Mouse (Mus musculus) ZHBTc4 (cell line): ENCODE data around the gene C130032M10Rik.
"Not testable (repeated sequence)": the region's sequence is repeated elsewhere in the genome, so short reads cannot be mapped to it uniquely, and the experiment has no call there.

Experiments used
- DNase-seq: peaks from one replicate; pipeline ENCODE4 v3.0.0-alpha.2; 2011; ENCODE audit warnings: low read depth, low spot score

The C130032M10Rik gene

DNA sequence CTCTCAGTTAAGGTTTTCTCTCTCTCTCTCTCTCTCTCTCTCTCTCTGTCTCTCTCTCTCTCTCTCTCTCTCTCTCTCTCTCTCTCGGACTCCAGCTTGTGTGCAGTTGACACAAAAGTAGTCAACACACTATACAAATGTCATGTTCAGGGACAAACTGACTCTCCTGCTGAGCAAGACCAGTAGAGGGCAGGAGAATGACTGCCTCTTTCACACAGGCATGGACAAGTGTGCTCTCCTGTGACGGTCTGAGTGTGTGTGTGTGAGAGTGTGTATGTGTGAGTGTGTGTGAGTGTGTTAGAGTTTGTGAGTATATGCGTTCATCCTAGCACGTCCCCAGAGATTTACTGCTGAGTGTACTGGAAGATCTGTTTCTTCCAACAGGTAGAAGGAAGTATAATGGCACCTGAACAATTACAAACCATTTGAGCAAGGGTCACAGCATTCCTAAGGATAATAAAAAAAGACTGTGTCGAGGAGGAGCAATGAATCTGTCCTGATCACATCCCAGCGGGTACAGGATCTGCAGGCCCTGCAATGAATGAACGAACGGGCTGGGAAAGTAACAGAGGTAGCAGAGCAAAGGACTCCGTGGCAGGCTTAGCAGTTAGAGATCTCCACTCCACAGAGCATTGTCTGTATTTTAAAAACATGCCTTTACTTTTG is 3.4 kb downstream of the C130032M10Rik start:
- peak; percentile 21 for DNase-seq

DNA sequence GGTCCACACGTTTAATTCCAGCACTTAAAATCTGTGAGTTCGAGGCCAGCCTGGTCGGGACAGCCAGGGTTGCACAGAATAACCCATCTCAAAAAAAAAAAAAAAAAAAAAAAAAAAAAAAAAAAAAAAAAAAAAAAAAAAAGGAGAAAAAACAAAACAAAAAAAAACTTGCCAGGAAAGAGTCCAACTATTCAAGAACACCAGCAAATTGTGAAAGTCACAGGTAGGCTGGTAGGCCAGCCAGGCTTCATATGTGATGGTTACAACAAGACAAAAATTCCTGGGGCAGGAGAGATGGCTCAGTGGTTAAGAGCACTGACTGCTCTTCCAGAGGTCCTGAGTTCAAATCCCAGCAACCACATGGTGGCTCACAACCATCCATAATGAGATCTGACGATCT is 5.0 kb downstream of the C130032M10Rik start:
- DNase-seq, result not testable (repeated sequence)

DNA sequence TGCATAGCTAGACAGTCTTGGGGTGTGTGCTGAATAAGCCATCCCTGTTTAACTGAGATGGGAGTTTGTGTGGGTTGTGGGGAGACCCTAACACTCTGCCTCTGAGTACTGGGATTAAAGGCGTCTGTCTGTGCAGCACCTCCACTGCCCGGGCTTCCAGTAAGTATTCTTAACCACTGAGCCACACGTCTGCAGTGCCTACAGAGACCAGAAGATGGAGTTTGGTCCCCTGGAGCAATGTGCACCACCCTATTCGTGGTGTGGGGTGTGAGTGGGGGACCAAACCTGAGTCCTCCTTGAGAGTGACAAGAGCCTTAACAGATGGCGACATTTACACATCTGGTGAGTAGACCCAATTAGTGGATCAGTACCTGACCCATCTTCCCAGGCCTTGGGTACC is 6.5 kb downstream of the C130032M10Rik start:
- DNase-seq, result peak; percentile 50

GRCm38 (mm10) chr9:114522501-114522900 is 7.0 kb downstream of the C130032M10Rik start:
- DNase-seq, result no peak

- peak; percentile 76 for DNase-seq
These were observed 9.7 kb downstream of the C130032M10Rik start for GRCm38 (mm10) chr9:114525073-114525633.

DNA sequence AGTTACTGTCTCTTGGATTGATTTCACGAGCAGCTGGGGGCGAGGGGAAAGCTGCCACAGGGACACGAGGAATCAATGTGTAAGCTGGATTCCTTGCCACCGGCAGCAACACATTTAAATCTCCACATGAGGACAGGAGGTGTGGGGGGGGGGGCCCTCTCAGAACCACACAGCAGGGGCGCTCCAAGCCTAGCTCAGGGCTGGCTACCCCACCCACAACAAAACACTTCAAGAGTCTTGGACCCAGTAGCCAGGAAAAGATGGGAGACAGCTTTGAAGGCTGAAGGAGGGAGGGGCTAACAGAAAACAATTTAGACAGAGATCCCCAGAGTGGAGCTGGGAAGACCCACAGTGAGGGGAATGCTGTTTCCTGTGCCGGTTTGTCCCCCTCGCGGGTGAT is 10.4 kb downstream of the C130032M10Rik start:
- DNase-seq, result peak; percentile 84

GRCm38 (mm10) chr9:114526581-114526980 is 11.1 kb downstream of the C130032M10Rik start:
- peak; percentile 64 for DNase-seq

- DNase-seq, result peak; percentile 94
These were observed 11.6 kb downstream of the C130032M10Rik start for GRCm38 (mm10) chr9:114527085-114527484.

- peak; percentile 98 for DNase-seq
These were observed 12.6 kb downstream of the C130032M10Rik start for GRCm38 (mm10) chr9:114527992-114528679.

GRCm38 (mm10) chr9:114528680-114529048 is 13.2 kb downstream of the C130032M10Rik start:
- no peak for DNase-seq

DNA sequence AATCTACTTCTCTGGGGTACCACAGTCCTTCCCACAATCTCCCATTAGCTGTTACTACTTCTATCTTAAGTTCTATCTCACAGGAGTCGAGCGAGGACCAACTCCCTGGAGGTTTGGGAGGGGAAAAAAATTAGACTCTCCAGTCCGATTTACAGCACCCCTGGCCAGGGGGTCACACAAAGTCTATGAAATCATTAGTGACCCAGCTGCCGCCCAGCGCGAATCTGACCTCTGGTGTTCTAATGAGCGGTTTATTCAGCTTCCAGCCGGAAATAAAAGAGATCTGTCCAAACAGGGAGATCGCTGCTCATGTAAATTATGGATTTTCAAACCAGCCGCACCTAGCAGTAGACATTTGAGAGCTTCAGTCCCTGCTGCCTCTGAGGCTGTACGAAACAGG is 15.8 kb downstream of the C130032M10Rik start:
- DNase-seq, result no peak

DNA sequence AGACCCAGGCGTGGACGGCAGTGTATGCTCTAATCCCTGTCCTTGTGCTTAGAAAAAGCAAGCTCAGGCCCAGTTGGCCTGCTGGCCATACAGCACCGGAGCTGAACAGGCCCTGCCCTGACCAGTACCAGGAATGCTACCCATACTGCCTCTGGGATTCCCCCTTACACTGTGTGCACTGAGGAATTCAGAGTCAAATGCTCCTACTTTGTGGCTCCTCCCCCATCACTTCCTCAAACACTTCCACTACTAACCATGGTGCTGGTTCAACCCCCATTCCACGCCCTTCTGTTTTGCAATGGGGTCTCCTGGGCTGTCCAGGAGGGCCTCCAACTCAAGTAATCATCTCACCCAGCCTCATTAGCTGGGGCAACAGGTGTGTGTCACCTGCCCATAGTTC is 18.4 kb downstream of the C130032M10Rik start:
- DNase-seq, result peak; percentile 89

DNA sequence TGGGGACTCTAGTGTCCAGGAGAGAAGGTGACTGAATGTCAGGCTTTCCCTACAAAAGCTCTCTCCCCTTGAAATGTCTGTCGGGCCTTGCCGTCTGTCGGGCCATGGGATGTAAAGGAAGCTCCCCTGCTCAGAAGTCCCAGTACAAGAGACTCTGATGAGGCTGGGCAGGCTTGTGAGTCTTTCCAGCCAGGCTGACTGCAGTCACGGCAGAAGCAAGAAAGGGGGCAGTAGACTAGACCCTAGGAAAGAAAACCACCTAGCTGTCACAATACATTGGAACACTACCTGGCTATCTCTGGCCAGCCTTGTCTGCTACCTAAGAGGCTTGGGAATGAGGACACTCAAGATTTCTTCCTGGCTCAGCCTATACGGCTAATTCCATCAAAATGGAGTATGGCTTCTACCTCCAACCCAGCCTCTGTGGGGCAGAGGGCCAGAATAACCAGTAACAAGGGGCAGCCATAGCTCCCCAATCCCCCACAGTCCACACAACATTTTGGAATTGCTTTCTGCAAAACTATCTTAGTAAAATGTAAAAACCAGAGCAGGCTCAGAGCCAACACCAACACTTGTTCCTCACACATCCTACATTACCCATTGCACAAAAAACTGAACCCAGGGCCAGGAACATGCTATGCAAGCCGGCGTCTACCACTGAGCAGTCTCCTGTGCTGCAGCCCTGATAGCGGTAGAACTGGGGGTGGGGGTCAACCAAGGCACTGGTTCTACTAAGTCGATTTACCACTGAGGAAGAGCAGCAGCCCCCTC is 19.4 kb downstream of the C130032M10Rik start:
- DNase-seq, result peak; percentile 61

GRCm38 (mm10) chr9:114536628-114537027 is 21.1 kb downstream of the C130032M10Rik start:
- DNase-seq, result peak; percentile 56

- DNase-seq, result no peak
These were observed 23.6 kb downstream of the C130032M10Rik start for GRCm38 (mm10) chr9:114538996-114539563.

DNA sequence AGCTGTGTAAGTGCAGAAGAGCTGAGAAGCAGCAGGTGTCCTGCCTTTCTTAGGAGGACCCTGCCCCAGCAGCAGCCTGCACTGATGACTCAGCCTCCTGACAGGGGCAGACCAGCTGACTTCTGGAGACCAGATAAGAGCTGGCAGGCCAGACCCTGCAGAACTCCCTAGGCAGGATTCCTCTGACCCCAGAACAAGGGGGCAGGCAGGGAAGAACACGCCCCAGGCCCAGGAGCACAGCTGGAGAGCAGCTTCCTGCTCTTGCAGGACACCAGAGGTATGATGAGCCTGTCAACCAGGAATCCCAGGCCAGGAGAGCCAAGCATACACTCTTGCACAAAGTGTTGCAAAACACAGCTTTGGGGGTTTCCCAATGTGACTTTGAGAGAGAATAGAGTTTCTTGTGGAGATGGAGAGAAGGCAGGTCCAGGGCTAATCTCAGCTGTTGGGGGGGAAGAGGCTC is 25.8 kb downstream of the C130032M10Rik start:
- DNase-seq, result peak; percentile 69

- no peak for DNase-seq
These were observed 28.6 kb downstream of the C130032M10Rik start for GRCm38 (mm10) chr9:114543882-114544753.

GRCm38 (mm10) chr9:114544754-114545393 is 29.4 kb downstream of the C130032M10Rik start:
- DNase-seq, result no peak

DNA sequence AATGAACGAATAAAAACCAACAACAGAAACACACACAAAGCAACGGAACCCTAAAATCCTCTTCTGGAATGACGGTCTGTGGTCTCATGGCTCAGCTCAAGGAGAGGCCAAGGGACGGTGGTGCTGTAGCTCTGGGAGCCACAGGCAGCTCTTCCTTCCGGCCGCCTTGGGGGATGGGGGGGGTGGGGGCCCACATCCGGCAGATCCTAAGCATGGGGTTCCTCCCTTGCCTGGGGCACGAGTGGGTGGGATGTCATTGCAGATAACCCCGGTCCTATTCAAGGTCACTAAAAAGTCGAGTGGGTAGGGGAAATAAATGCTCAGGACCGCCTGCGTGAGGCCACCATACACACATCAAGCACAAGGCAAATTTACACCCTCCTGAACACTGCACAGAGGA is 31.3 kb downstream of the C130032M10Rik start:
- peak; percentile 81 for DNase-seq

- DNase-seq, result peak; percentile 69
These were observed 32.2 kb downstream of the C130032M10Rik start for GRCm38 (mm10) chr9:114547643-114548077.
